Mouse (Mus musculus): Measurements from ENCODE around the gene Pqlc3.

DNA sequence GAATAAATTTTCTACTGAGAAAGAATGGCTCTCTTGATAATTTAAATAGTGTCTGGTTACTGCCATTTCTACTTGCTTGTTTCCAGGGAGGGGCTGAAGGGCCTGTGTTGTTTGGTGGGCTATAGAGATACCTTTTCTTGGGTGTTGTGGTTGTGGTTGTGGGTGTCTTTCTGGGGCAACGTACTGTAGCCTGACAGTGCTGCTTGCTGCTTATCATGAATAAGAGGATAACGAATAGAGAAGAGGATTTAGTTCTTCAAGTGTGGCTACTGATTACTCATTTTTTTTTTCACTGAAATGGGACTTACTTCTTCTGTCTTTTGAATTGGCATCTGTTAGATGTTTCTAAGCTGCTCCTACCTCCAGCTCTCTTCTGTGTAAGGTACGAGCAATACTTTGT is 58.2 kb downstream of the Pqlc3 start:
- TF ChIP-seq POLR2A (IDR thresholded peaks at IDR 0.05; ENCODE audit: borderline replicate concordance, low read depth, low read length) = no peak
- no peak for TF ChIP-seq CTCF (IDR thresholded peaks at IDR 0.05; ENCODE audit: low read depth, low read length)

Data from bone marrow macrophage, adult 2 months (primary cell).